Mouse (Mus musculus) liver, postnatal 0 days (tissue): ENCODE measurements around the gene Col6a3. TPM values are rescaled to one million over a fixed set of nuclear protein-coding genes. Genes with fewer than 3 reads are reported as not detected.

Experiments used
- ATAC-seq: fragments of 200-750 bp; cut with Nextera tagmentation; 2 replicates; pipeline ENCODE4 v1.8.0; 2017; ENCODE audit warnings: mild to moderate bottlenecking, moderate library complexity
- DNase-seq: peaks from one replicate; pipeline ENCODE4 v3.0.0-alpha.2; 2016
- H3K27ac ChIP-seq: fragments of 300-500 bp; sonication (generic); 2 replicates; pipeline ENCODE4 v1.5.1; 2014; ENCODE audit warnings: antibody characterized with exemption, moderate library complexity, mild to moderate bottlenecking, low read depth
- H3K27me3 ChIP-seq: fragments of 300-500 bp; sonication (generic); 2 replicates; pipeline ENCODE4 v1.6.1; 2014; ENCODE audit warnings: low read length, control low read depth, mixed read lengths; ENCODE audit not compliant: insufficient read depth
- H3K36me3 ChIP-seq: fragments of 300-500 bp; sonication (generic); replicated peaks from 2 replicates; pipeline ENCODE4 v1.6.1; 2014; ENCODE audit warnings: mild to moderate bottlenecking, control low read depth, low read length, moderate library complexity, mixed read lengths; ENCODE audit not compliant: insufficient read depth
- H3K4me1 ChIP-seq: fragments of 300-500 bp; sonication (generic); 2 replicates; pipeline ENCODE4 v1.6.1; 2014; ENCODE audit warnings: antibody characterized with exemption, mild to moderate bottlenecking, control low read depth; ENCODE audit not compliant: insufficient read depth
- H3K4me2 ChIP-seq: fragments of 300-500 bp; sonication (generic); 2 replicates; pipeline ENCODE4 v1.6.1; 2014; ENCODE audit warnings: low read depth, mild to moderate bottlenecking, low read length, moderate library complexity, mixed read lengths
- H3K4me3 ChIP-seq: fragments of 300-500 bp; sonication (generic); 2 replicates; pipeline ENCODE4 v1.5.1; 2014; ENCODE audit warnings: low read depth, low read length
- H3K9ac ChIP-seq: fragments of 300-500 bp; sonication (generic); replicated peaks from 2 replicates; pipeline ENCODE4 v1.6.1; 2014; ENCODE audit warnings: mild to moderate bottlenecking, moderate library complexity
- H3K9me3 ChIP-seq: fragments of 300-500 bp; sonication (generic); 2 replicates; pipeline ENCODE4 v1.6.1; 2016; ENCODE audit warnings: mild to moderate bottlenecking, control low read depth, low read length, mixed read lengths
- CTCF ChIP-seq: sonication (generic); IDR thresholded peaks from 2 replicates; pipeline ENCODE4 v1.5.1; 2016; ENCODE audit warnings: antibody characterized with exemption, low read depth
- EP300 ChIP-seq: IDR thresholded peaks from 2 replicates; pipeline ENCODE4 v1.6.1; 2016; ENCODE audit warnings: antibody characterized with exemption, low read depth, mild to moderate bottlenecking
- WGBS: fragments of 180-500 bp; shearing (Covaris S2); extraction: QIAGEN DNeasy Blood & Tissue Kit; methylation state at CpG from one replicate; pipeline ENCODE4 v1.1.7; 2014; ENCODE audit not compliant: insufficient replicate concordance; 5-methylcytosine and 5-hydroxymethylcytosine counted together
- polyA plus RNA-seq: library from polyadenylated mRNA; unstranded; fragments of >200 nt; fragmentation: Nextera tagmentation; extraction: Ambion mirVana; gene quantifications from 2 replicates; pipeline ENCODE4 v1.2.1, GENCODE M21; 2015

The Col6a3 gene
- polyA plus RNA-seq, 1 experiment from 2014 or later = 5.2 TPM

DNA sequence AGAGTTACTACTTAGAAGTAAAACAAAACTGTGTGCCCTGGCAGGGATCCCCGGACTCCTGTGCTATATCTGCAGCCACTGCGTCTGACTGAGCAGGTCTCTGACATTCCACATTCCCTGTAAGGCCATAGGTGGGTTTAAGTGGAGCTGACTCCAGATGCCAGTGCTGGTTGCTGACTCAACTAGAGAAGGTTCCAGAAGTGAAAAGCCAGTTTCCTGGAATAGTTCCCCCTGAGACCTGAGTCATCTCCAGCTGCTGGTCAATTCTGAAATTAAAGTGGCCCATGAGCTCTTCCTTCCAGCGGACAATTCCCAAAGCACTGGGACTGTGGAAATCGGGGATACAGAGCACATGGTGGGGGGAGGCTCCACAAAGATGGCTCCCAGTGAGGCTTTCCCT is 5.1 kb downstream of the Col6a3 start:
- Histone ChIP-seq H3K27me3 (0 out of 2 replicates have a peak, but pooled peaks cover 4% of the 10 kb centered on the region), H3K27ac (no peak overlapping the region), H3K9ac (no peak overlapping the region), H3K36me3 (no peaks in the 10 kb centered on the region), H3K9me3 (no peaks in the 10 kb centered on the region), H3K4me3 (no peak overlapping the region), H3K4me2 (no peak overlapping the region), H3K4me1 (no peaks in the 10 kb centered on the region)
- ATAC-seq (no peak), DNase-seq (no peak)
- 68% methylated on average over 4 of the region's 4 CpGs for WGBS
- TF ChIP-seq CTCF = no peak
- no peak for TF ChIP-seq EP300

DNA sequence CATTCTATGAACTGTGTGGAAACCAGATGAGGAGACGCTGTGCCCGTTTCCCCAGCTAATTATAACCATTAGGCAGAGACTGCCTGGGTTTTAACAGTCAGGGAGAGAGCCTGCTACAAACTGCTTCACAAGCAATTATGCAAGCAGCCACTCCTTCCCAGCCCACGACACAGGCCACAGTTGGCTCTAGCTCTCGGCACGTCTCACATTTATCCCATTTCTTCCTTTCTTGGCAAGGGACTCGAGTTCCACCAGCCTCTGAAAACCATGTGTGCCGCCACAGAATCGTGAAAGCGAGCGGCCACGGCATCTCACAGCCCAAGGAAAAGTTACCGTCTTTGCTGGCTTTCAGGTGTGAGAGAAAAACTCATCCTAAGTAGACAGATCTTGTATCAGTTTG is 5.5 kb downstream of the Col6a3 start:
- WGBS = 63% methylated on average over 12 of the region's 12 CpGs
- ATAC-seq (no peak), DNase-seq (no peak)
- no peak overlapping the region for H3K9ac ChIP-seq
- no peak overlapping the region for H3K27ac ChIP-seq
- H3K4me3 ChIP-seq = no peak overlapping the region
- H3K4me1 ChIP-seq = no peaks in the 10 kb centered on the region
- 0 out of 2 replicates have a peak, but pooled peaks cover 4% of the 10 kb centered on the region for H3K27me3 ChIP-seq
- TF ChIP-seq CTCF (no peak), EP300 (no peak)
- H3K9me3 ChIP-seq = no peaks in the 10 kb centered on the region
- no peak overlapping the region for H3K4me2 ChIP-seq
- H3K36me3 ChIP-seq = no peaks in the 10 kb centered on the region

DNA sequence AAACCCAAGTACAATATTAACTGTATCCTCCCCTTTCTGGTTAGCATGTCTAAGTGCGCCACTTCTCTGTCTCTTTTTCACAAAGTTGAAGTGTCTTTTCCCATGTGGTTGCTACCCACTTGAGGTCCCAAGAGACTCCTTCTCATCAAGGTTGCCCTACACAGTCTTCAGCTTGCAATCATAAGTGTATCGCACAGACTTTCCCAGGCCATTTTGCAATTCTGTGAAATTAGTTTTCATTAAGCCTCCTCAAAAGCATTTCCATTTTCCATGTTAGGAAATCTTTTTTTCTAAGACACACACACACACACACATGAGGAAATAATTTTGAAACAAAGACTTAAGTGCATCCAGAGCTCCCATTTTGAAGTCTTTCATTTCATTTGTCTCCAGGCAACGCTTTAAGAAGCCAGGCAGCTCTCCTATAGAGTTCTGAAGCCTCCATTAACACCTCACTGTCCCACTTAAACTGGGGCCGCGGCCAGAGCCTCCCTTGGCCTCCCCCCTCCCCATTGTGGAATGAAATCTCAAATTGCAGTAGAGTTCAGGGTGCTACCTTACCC is 7.5 kb downstream of the Col6a3 start:
- no peak overlapping the region for H3K4me3 ChIP-seq
- no peaks in the 10 kb centered on the region for H3K36me3 ChIP-seq
- H3K27me3 ChIP-seq = 0 out of 2 replicates have a peak, but pooled peaks cover 4% of the 10 kb centered on the region
- no peaks in the 10 kb centered on the region for H3K4me1 ChIP-seq
- H3K4me2 ChIP-seq = no peak overlapping the region
- DNase-seq (no peak), ATAC-seq (no peak)
- no peak overlapping the region for H3K9ac ChIP-seq
- no peak for TF ChIP-seq EP300
- 58% methylated on average over 5 of the region's 5 CpGs for WGBS
- H3K27ac ChIP-seq = no peak overlapping the region
- H3K9me3 ChIP-seq = no peaks in the 10 kb centered on the region

DNA sequence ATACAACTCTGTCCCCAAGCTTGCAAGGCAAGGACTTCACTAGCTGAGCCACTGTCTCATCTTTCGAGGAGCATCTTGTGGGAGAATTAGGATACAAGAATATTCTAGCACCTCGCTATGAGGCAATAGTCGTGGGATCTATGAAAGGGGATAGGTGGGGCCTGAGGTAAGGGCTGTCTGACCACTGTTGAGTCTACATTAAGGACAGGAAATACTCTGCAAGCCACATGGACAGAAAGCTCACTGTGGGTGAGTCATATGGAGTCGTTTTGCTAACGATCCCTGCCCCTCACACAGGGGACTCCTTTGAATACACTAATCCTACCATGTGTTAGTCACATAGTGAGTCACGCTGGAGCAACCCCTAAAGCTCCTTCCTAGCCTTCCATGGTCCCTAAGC is 9.1 kb downstream of the Col6a3 start:
- no peaks in the 10 kb centered on the region for H3K36me3 ChIP-seq
- 54% methylated on average over 6 of the region's 6 CpGs for WGBS
- TF ChIP-seq EP300 (no peak), CTCF (no peak)
- no peak for DNase-seq
- no peaks in the 10 kb centered on the region for H3K4me1 ChIP-seq
- no peak overlapping the region for H3K4me3 ChIP-seq
- ATAC-seq = no peak
- H3K9me3 ChIP-seq = no peaks in the 10 kb centered on the region
- no peak overlapping the region for H3K9ac ChIP-seq
- H3K4me2 ChIP-seq = no peak overlapping the region
- H3K27ac ChIP-seq = no peak overlapping the region
- H3K27me3 ChIP-seq = 0 out of 2 replicates have a peak, but pooled peaks cover 4% of the 10 kb centered on the region

DNA sequence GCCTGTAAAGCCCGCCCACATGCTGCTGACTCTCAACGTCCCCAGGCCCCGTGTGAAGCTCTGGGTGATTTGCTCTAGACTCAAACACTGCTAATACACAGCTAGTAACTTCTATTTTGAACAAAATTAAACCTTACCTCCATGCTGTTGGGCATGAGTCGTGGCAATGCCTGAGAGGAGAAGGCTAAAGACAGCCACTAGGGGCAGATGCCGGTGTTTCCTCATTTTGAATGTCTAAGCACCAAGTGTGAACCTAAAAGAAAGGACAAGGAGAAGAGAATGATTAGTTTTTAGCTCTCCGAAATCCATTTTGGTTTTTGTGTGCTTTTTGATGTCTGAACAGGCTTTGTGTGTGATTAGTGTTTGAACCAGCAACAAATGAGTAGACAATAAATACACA is 13.8 kb downstream of the Col6a3 start:
- Histone ChIP-seq H3K4me3 (no peak overlapping the region), H3K4me1 (no peaks in the 10 kb centered on the region), H3K9ac (no peak overlapping the region), H3K9me3 (no peaks in the 10 kb centered on the region), H3K27ac (no peak overlapping the region), H3K27me3 (no peaks in the 10 kb centered on the region), H3K36me3 (no peaks in the 10 kb centered on the region), H3K4me2 (no peak overlapping the region)
- WGBS = 49% methylated on average over 6 of the region's 6 CpGs
- DNase-seq = no peak
- TF ChIP-seq EP300 (no peak), CTCF (0 out of 2 replicates have a peak, but pooled peaks have one; percentile 15)
- no peak for ATAC-seq

DNA sequence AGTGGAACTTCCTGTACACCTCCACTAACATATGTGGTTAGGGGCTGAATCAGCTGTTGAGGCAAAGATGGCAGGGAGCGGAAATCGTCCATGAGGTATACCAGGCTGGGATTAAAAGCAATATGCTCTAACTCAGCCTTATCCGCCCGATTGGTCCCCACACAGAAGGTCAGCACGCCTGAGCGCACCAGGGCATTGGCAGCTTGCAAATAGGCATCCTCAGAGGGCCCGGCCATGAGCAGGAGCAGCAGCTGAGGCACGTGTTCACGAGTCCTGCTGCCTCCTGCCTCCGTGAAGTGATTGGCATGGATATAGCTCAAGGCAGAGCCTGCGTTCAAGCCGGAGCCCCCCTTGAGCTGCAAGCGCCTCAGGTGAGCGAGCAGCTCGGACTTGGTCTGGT is 30.5 kb downstream of the Col6a3 start:
- ATAC-seq (no peak), DNase-seq (no peak)
- no peak for TF ChIP-seq EP300
- no peaks in the 10 kb centered on the region for H3K36me3 ChIP-seq
- H3K9ac ChIP-seq = no peak overlapping the region
- no peaks in the 10 kb centered on the region for H3K9me3 ChIP-seq
- WGBS = 82% methylated on average over 15 of the region's 15 CpGs
- no peaks in the 10 kb centered on the region for H3K4me1 ChIP-seq
- no peak overlapping the region for H3K4me2 ChIP-seq
- H3K27ac ChIP-seq = no peak overlapping the region
- H3K27me3 ChIP-seq = no peaks in the 10 kb centered on the region
- no peak overlapping the region for H3K4me3 ChIP-seq

DNA sequence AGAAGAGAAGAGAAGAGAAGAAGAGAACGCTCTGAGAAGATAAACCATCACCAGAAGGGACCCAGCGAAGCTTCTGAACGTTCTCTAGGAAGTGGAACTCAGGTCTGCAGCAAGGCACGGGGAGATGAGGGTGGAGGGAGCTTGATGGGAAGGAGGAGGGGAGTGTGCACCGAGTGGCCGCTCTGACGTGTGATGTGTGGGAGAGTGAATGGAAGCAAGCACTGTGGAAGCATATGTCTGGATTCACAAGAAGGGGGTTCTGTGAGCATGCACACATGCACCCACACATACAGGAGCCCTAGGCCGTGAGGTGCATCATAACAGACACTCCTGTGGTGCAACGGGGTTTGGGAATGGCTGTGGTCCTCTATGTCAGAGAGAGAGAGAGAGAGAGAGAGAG is 34.8 kb downstream of the Col6a3 start:
- H3K9me3 ChIP-seq = no peaks in the 10 kb centered on the region
- H3K36me3 ChIP-seq = no peaks in the 10 kb centered on the region
- ATAC-seq (no peak), DNase-seq (no peak)
- TF ChIP-seq EP300 (no peak), CTCF (no peak)
- no peak overlapping the region for H3K27ac ChIP-seq
- no peak overlapping the region for H3K4me3 ChIP-seq
- H3K9ac ChIP-seq = no peak overlapping the region
- H3K27me3 ChIP-seq = no peaks in the 10 kb centered on the region
- H3K4me1 ChIP-seq = no peaks in the 10 kb centered on the region
- 74% methylated on average over 9 of the region's 9 CpGs for WGBS
- no peak overlapping the region for H3K4me2 ChIP-seq
